Mouse (Mus musculus): ENCODE data around the gene Suv39h1. TPM values are rescaled to one million over a fixed set of nuclear protein-coding genes. Genes with fewer than 3 reads are reported as not detected.
"Not testable (repeated sequence)": the region's sequence is repeated elsewhere in the genome, so short reads cannot be mapped to it uniquely, and the experiment has no call there.

Suv39h1 gene
- total and polyA plus RNA-seq, 2 experiments from 2014 or later = 32.0 to 34.8 TPM

DNA sequence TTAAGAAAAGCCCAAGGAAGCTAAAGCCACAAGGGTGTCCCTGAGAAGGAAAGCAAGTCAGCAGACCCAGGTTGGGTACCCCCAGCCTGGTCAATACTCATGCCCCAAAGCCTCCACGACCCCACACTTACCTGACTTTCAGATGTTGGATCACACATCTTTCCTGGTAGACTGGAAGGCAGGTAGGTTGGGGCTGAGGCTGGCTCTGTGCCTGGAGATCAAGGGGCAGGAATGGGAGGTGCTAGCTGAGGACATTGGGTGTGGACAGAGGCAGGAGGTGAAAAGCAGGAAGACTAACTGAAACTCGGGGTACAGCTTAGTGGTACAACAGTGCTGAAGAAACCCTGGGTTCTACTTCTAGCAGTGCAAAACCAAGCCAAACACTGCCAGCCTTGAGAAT is 56.3 kb downstream of the Suv39h1 start, which contains the start of gene Glod5:
TSS of gene Glod5 (minus strand) at position 207 of the 400 bp plus-strand sequence.
- ATAC-seq (ENCODE audit: low FRiP score) = no peak
- H3K27ac ChIP-seq (ENCODE audit: low read depth, low read length) = no peak within 1 kb of the TSS
- no peak within 1 kb of the TSS for H3K4me3 ChIP-seq (ENCODE audit: low read depth, low read length)
- no peak within 1 kb of the TSS for H3K4me2 ChIP-seq (ENCODE audit: low read depth, low read length, poor library complexity, severe bottlenecking)
- H3K27me3 ChIP-seq (ENCODE audit: insufficient read depth, low read length) = no peaks in the 10 kb centered on the region
- H3K36me3 ChIP-seq (ENCODE audit: insufficient read depth, low read length) = no peaks in the 10 kb centered on the region
- DNase-seq (ENCODE audit: low spot score) = no peak
- no peak within 1 kb of the TSS for H3K9ac ChIP-seq (replicated peaks; ENCODE audit: low read length, poor library complexity, severe bottlenecking)
- H3K4me1 ChIP-seq (ENCODE audit: insufficient read depth, low read length) = no peaks in the 10 kb centered on the region
- H3K9me3 ChIP-seq (ENCODE audit: low read length) = no peaks in the 10 kb centered on the region
- WGBS = 58% methylated on average over 2 of the region's 2 CpGs
- no peak for TF ChIP-seq CTCF (IDR thresholded peaks at IDR 0.05)

DNA sequence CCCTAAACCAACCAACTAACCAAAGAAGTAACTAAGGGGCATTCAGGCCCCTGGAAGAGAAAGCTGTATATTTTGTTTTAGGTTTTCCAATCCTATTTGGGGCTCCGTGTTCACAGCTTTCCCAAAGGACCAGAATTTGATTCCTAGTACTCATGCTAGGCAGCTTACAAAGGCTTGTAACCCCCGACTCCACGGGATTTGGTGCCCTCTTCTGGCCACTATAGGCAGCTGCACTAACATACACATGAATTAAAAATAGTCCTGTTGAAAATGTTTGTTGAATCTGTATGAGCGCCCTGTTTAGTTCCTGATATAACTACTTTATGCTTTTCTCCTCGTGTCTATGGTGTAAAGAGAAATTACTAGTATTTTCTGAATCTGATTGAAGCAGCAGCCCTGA is 57.4 kb downstream of the Suv39h1 start:
- ATAC-seq (ENCODE audit: low FRiP score) (no peak), DNase-seq (ENCODE audit: low spot score) (peak; percentile 64)
- no peaks in the 10 kb centered on the region for H3K36me3 ChIP-seq (ENCODE audit: insufficient read depth, low read length)
- H3K27me3 ChIP-seq (ENCODE audit: insufficient read depth, low read length) = no peaks in the 10 kb centered on the region
- no peak overlapping the region for H3K4me3 ChIP-seq (ENCODE audit: low read depth, low read length)
- no peaks in the 10 kb centered on the region for H3K9me3 ChIP-seq (ENCODE audit: low read length)
- TF ChIP-seq CTCF (IDR thresholded peaks at IDR 0.05) = peak; percentile 77
- no peak overlapping the region for H3K27ac ChIP-seq (ENCODE audit: low read depth, low read length)
- no peak overlapping the region for H3K9ac ChIP-seq (replicated peaks; ENCODE audit: low read length, poor library complexity, severe bottlenecking)
- H3K4me2 ChIP-seq (ENCODE audit: low read depth, low read length, poor library complexity, severe bottlenecking) = no peak overlapping the region
- no peaks in the 10 kb centered on the region for H3K4me1 ChIP-seq (ENCODE audit: insufficient read depth, low read length)
- 14% methylated on average over 5 of the region's 5 CpGs for WGBS

DNA sequence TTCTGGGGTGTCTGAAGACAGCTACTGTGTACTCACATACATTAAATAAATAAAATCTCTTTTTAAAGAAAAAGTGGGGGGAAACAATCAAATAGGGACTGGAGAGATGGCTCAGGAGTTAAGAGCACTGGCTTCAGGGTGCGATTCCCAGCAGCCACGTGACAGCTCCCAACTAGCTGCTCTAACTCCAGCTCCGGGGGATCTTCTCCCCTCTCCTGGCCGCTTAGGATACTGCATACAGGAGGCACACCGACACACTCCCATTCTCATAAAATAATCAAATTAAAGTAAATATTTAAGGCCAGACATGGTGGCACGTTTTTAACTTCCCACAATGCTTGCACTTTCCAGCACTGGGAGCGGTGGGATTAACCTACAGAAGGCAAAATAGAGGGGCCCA is 58.9 kb downstream of the Suv39h1 start:
- not testable (repeated sequence) for H3K36me3 ChIP-seq (ENCODE audit: insufficient read depth, low read length); H3K27me3 ChIP-seq (ENCODE audit: insufficient read depth, low read length); DNase-seq (ENCODE audit: low spot score); H3K4me2 ChIP-seq (ENCODE audit: low read depth, low read length, poor library complexity, severe bottlenecking); H3K9me3 ChIP-seq (ENCODE audit: low read length); ATAC-seq (ENCODE audit: low FRiP score); H3K4me1 ChIP-seq (ENCODE audit: insufficient read depth, low read length); H3K9ac ChIP-seq (replicated peaks; ENCODE audit: low read length, poor library complexity, severe bottlenecking); H3K4me3 ChIP-seq (ENCODE audit: low read depth, low read length); H3K27ac ChIP-seq (ENCODE audit: low read depth, low read length)
- 20% methylated on average over 7 of the region's 7 CpGs for WGBS

GRCm38 (mm10) chrX:8013569-8014314 is 60.8 kb downstream of the Suv39h1 start:
- WGBS = 25% methylated on average over 8 of the region's 8 CpGs
- H3K9me3 ChIP-seq (ENCODE audit: low read length) = no peaks in the 10 kb centered on the region
- H3K4me2 ChIP-seq (ENCODE audit: low read depth, low read length, poor library complexity, severe bottlenecking) = no peak overlapping the region
- no peaks in the 10 kb centered on the region for H3K27me3 ChIP-seq (ENCODE audit: insufficient read depth, low read length)
- H3K4me1 ChIP-seq (ENCODE audit: insufficient read depth, low read length) = no peaks in the 10 kb centered on the region
- no peak overlapping the region for H3K27ac ChIP-seq (ENCODE audit: low read depth, low read length)
- no peaks in the 10 kb centered on the region for H3K36me3 ChIP-seq (ENCODE audit: insufficient read depth, low read length)
- no peak overlapping the region for H3K9ac ChIP-seq (replicated peaks; ENCODE audit: low read length, poor library complexity, severe bottlenecking)
- no peak for DNase-seq (ENCODE audit: low spot score)
- H3K4me3 ChIP-seq (ENCODE audit: low read depth, low read length) = no peak overlapping the region
- no peak for ATAC-seq (ENCODE audit: low FRiP score)
- no peak for TF ChIP-seq CTCF (IDR thresholded peaks at IDR 0.05)

DNA sequence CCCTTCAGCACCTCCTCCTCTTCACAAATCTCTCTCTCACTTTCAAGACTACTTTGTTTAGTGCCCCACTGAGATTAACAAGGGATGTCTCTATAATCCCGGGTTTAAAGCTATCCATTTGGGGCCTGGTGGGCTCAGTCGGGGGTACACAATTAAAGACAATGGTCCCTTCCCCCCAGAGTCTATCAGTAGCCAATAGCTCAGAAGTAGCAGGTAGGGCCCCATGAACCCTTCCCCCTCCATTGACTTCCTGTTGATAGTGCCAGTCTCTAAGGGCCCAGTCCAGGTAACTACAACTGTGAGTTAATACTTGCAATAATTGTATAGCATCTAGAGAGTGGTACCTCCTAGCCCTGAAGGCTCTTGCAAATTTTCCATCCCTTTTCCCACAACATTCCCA is 61.4 kb downstream of the Suv39h1 start:
- no peak overlapping the region for H3K27ac ChIP-seq (ENCODE audit: low read depth, low read length)
- DNase-seq (ENCODE audit: low spot score) (no peak), ATAC-seq (ENCODE audit: low FRiP score) (no peak)
- no peaks in the 10 kb centered on the region for H3K9me3 ChIP-seq (ENCODE audit: low read length)
- WGBS = 5% methylated on average over 2 of the region's 2 CpGs
- no peak for TF ChIP-seq CTCF (IDR thresholded peaks at IDR 0.05)
- H3K4me3 ChIP-seq (ENCODE audit: low read depth, low read length) = no peak overlapping the region
- H3K4me1 ChIP-seq (ENCODE audit: insufficient read depth, low read length) = no peaks in the 10 kb centered on the region
- no peaks in the 10 kb centered on the region for H3K27me3 ChIP-seq (ENCODE audit: insufficient read depth, low read length)
- H3K4me2 ChIP-seq (ENCODE audit: low read depth, low read length, poor library complexity, severe bottlenecking) = no peak overlapping the region
- H3K36me3 ChIP-seq (ENCODE audit: insufficient read depth, low read length) = no peaks in the 10 kb centered on the region
- no peak overlapping the region for H3K9ac ChIP-seq (replicated peaks; ENCODE audit: low read length, poor library complexity, severe bottlenecking)

Other genes starting within 250 kb of the Suv39h1 start
- 61.2 and 68.3 TPM in 2 replicates for gene Otud5, start 233.4 kb downstream of the Suv39h1 start, total RNA-seq (2014; rRNA removed)
- gene Otud5, start 233.4 kb downstream of the Suv39h1 start, polyA plus RNA-seq (2015; fragmentation: Nextera tagmentation; extraction: Ambion mirVana) = 37.0 and 39.6 TPM in 2 replicates
- gene Pim2, start 196.5 kb downstream of the Suv39h1 start, total RNA-seq (2014; rRNA removed) = 12.7 and 17.4 TPM in 2 replicates
- gene Pim2, start 196.5 kb downstream of the Suv39h1 start, polyA plus RNA-seq (2015; fragmentation: Nextera tagmentation; extraction: Ambion mirVana) = 20.4 and 20.9 TPM in 2 replicates
- 50.2 and 67.0 TPM in 2 replicates for gene Slc35a2, start 190.7 kb downstream of the Suv39h1 start, total RNA-seq (2014; rRNA removed)
- gene Slc35a2, start 190.7 kb downstream of the Suv39h1 start, polyA plus RNA-seq (2015; fragmentation: Nextera tagmentation; extraction: Ambion mirVana) = 42.9 and 46.2 TPM in 2 replicates
- 136 and 143 TPM in 2 replicates for gene Pqbp1, start 175.5 kb downstream of the Suv39h1 start, total RNA-seq (2014; rRNA removed)
- 232 and 234 TPM in 2 replicates for gene Pqbp1, start 175.5 kb downstream of the Suv39h1 start, polyA plus RNA-seq (2015; fragmentation: Nextera tagmentation; extraction: Ambion mirVana)
- 42.6 and 43.4 TPM in 2 replicates for gene Timm17b, start 175.4 kb downstream of the Suv39h1 start, total RNA-seq (2014; rRNA removed)
- 141 and 145 TPM in 2 replicates for gene Timm17b, start 175.4 kb downstream of the Suv39h1 start, polyA plus RNA-seq (2015; fragmentation: Nextera tagmentation; extraction: Ambion mirVana)
- not detected in 2 replicates for gene Gm10491, start 166.9 kb downstream of the Suv39h1 start, total RNA-seq (2014; rRNA removed)
- not detected in 2 replicates for gene Gm10491, start 166.9 kb downstream of the Suv39h1 start, polyA plus RNA-seq (2015; fragmentation: Nextera tagmentation; extraction: Ambion mirVana)
- gene Gm10490, start 165.2 kb downstream of the Suv39h1 start, total RNA-seq (2014; rRNA removed) = not detected in 2 replicates
- not detected in 2 replicates for gene Gm10490, start 165.2 kb downstream of the Suv39h1 start, polyA plus RNA-seq (2015; fragmentation: Nextera tagmentation; extraction: Ambion mirVana)
- 111 and 161 TPM in 2 replicates for gene Pcsk1n, start 154.9 kb downstream of the Suv39h1 start, total RNA-seq (2014; rRNA removed)
- 534 and 561 TPM in 2 replicates for gene Pcsk1n, start 154.9 kb downstream of the Suv39h1 start, polyA plus RNA-seq (2015; fragmentation: Nextera tagmentation; extraction: Ambion mirVana)
- not detected in 2 replicates for gene Eras, start 146.2 kb downstream of the Suv39h1 start, total RNA-seq (2014; rRNA removed)
- gene Eras, start 146.2 kb downstream of the Suv39h1 start, polyA plus RNA-seq (2015; fragmentation: Nextera tagmentation; extraction: Ambion mirVana) = not detected in 2 replicates
- gene Hdac6, start 126.9 kb downstream of the Suv39h1 start, total RNA-seq (2014; rRNA removed) = 103 and 111 TPM in 2 replicates
- gene Hdac6, start 126.9 kb downstream of the Suv39h1 start, polyA plus RNA-seq (2015; fragmentation: Nextera tagmentation; extraction: Ambion mirVana) = 65.5 and 68.3 TPM in 2 replicates
- gene Gata1, start 96.7 kb downstream of the Suv39h1 start, total RNA-seq (2014; rRNA removed) = not detected in 2 replicates
- not detected in 2 replicates for gene Gata1, start 96.7 kb downstream of the Suv39h1 start, polyA plus RNA-seq (2015; fragmentation: Nextera tagmentation; extraction: Ambion mirVana)
- gene Glod5, start 56.3 kb downstream of the Suv39h1 start, total RNA-seq (2014; rRNA removed) = 2.4 TPM in 1 of 2 replicates, not detected in the other
- gene Glod5, start 56.3 kb downstream of the Suv39h1 start, polyA plus RNA-seq (2015; fragmentation: Nextera tagmentation; extraction: Ambion mirVana) = 0.81 and 1.1 TPM in 2 replicates
- 0.52 and 0.60 TPM in 2 replicates for gene Was, start 15.7 kb upstream of the Suv39h1 start, total RNA-seq (2014; rRNA removed)
- 0.15 and 0.30 TPM in 2 replicates for gene Was, start 15.7 kb upstream of the Suv39h1 start, polyA plus RNA-seq (2015; fragmentation: Nextera tagmentation; extraction: Ambion mirVana)
- 324 and 337 TPM in 2 replicates for gene Wdr13, start 58.1 kb upstream of the Suv39h1 start, total RNA-seq (2014; rRNA removed)
- 59.9 and 60.4 TPM in 2 replicates for gene Wdr13, start 58.1 kb upstream of the Suv39h1 start, polyA plus RNA-seq (2015; fragmentation: Nextera tagmentation; extraction: Ambion mirVana)
- gene Rbm3, start 71.1 kb upstream of the Suv39h1 start, total RNA-seq (2014; rRNA removed) = 371 and 394 TPM in 2 replicates
- gene Rbm3, start 71.1 kb upstream of the Suv39h1 start, polyA plus RNA-seq (2015; fragmentation: Nextera tagmentation; extraction: Ambion mirVana) = 429 and 432 TPM in 2 replicates
- 21.2 and 24.7 TPM in 2 replicates for gene Tbc1d25, start 101.4 kb upstream of the Suv39h1 start, total RNA-seq (2014; rRNA removed)
- 17.6 and 20.7 TPM in 2 replicates for gene Tbc1d25, start 101.4 kb upstream of the Suv39h1 start, polyA plus RNA-seq (2015; fragmentation: Nextera tagmentation; extraction: Ambion mirVana)
- 24.7 and 26.6 TPM in 2 replicates for gene Ebp, start 118.8 kb upstream of the Suv39h1 start, total RNA-seq (2014; rRNA removed)
- gene Ebp, start 118.8 kb upstream of the Suv39h1 start, polyA plus RNA-seq (2015; fragmentation: Nextera tagmentation; extraction: Ambion mirVana) = 22.9 and 26.9 TPM in 2 replicates
- 59.9 and 68.0 TPM in 2 replicates for gene Porcn, start 131.8 kb upstream of the Suv39h1 start, total RNA-seq (2014; rRNA removed)
- 42.3 and 44.4 TPM in 2 replicates for gene Porcn, start 131.8 kb upstream of the Suv39h1 start, polyA plus RNA-seq (2015; fragmentation: Nextera tagmentation; extraction: Ambion mirVana)
- 39.6 and 39.9 TPM in 2 replicates for gene Ftsj1, start 177.6 kb upstream of the Suv39h1 start, total RNA-seq (2014; rRNA removed)
- 35.4 and 39.9 TPM in 2 replicates for gene Ftsj1, start 177.6 kb upstream of the Suv39h1 start, polyA plus RNA-seq (2015; fragmentation: Nextera tagmentation; extraction: Ambion mirVana)
- gene Slc38a5, start 196.4 kb upstream of the Suv39h1 start, total RNA-seq (2014; rRNA removed) = 14.4 and 22.4 TPM in 2 replicates
- 17.1 and 17.5 TPM in 2 replicates for gene Slc38a5, start 196.4 kb upstream of the Suv39h1 start, polyA plus RNA-seq (2015; fragmentation: Nextera tagmentation; extraction: Ambion mirVana)

Data from midbrain, postnatal 0 days (tissue).